Mouse (Mus musculus): ENCODE results near the gene Sgo1. TPM values are rescaled to one million over a fixed set of nuclear protein-coding genes. Genes with fewer than 3 reads are reported as not detected.

The Sgo1 gene
- polyA plus RNA-seq, 2 experiments: 14.1 to 35.9 TPM

GRCm38 (mm10) chr17:53694039-53694438 lies 4.9 kb upstream of the Sgo1 start:
- no peak for DNase-seq (ENCODE audit: low read depth in 3 of 3, low spot score in 3 of 3)
- H3K9ac ChIP-seq (replicated peaks): no peak overlapping the region
- no peak overlapping the region for H3K4me2 ChIP-seq (ENCODE audit: low read depth)
- ATAC-seq (ENCODE audit: insufficient read depth): no peak
- WGBS (ENCODE audit: insufficient replicate concordance): 64% methylated on average over 2 of the region's 2 CpGs
- H3K36me3 ChIP-seq (replicated peaks; ENCODE audit: control insufficient read depth, insufficient read depth, low read depth): no peaks in the 10 kb centered on the region
- no peaks in the 10 kb centered on the region for H3K9me3 ChIP-seq (ENCODE audit: control insufficient read depth, low read length)
- no peak overlapping the region for H3K4me3 ChIP-seq (ENCODE audit: insufficient read depth in 1 of 2, low read depth in 2 of 2, low read length in 2 of 2)
- TF ChIP-seq CTCF (IDR thresholded peaks at IDR 0.05; ENCODE audit: low read depth) (peak; percentile 27; the same call in 1 of the 2 replicates), EP300 (IDR thresholded peaks at IDR 0.05; ENCODE audit: low read depth) (no peak)
- no peak overlapping the region for H3K27ac ChIP-seq
- peaks cover 3% of the 10 kb centered on the region in 2 experiments; a peak in 2 of 4 replicates for H3K4me1 ChIP-seq (replicated peaks; ENCODE audit: control insufficient read depth in 2 of 2, insufficient read depth in 2 of 2, low read length in 1 of 2)
- no peaks in the 10 kb centered on the region for H3K27me3 ChIP-seq (ENCODE audit: control insufficient read depth, insufficient read depth, low read length)

DNA sequence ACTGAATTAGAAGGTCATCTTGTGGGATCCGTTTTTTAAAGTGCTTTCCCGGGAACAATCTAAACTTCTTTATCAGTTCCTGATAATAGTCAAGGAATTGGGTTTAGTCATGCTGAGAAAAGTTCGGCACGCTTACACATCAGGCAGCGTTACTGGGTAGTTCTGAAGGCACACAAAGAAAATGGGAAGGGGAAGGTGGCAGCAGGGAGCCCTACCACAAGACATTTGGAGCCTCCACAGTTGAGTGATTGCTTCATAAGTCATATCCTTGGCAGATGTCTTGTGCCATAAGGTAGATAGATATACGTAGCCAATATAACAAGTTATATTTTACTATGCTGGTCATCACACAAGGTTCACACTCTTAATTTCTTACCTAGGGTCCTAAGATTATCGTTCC lies 813 bp upstream of the Sgo1 start:
- ATAC-seq (ENCODE audit: insufficient read depth) (no peak), DNase-seq (ENCODE audit: low read depth in 3 of 3, low spot score in 3 of 3) (peak in 1 of 3 experiments; percentile 33)
- WGBS (ENCODE audit: insufficient replicate concordance): 11% methylated on average over 7 of the region's 7 CpGs
- no peak for TF ChIP-seq CTCF (IDR thresholded peaks at IDR 0.05; ENCODE audit: low read depth)
- TF ChIP-seq EP300 (IDR thresholded peaks at IDR 0.05; ENCODE audit: low read depth): no peak
- Histone ChIP-seq H3K4me2 (ENCODE audit: low read depth) (peak overlapping the region; percentile 81), H3K36me3 (replicated peaks; ENCODE audit: control insufficient read depth, insufficient read depth, low read depth) (peaks cover 20% of the 10 kb centered on the region), H3K9ac (replicated peaks) (peak overlapping the region; percentile 83), H3K27me3 (ENCODE audit: control insufficient read depth, insufficient read depth, low read length) (no peaks in the 10 kb centered on the region), H3K4me1 (replicated peaks; ENCODE audit: control insufficient read depth in 2 of 2, insufficient read depth in 2 of 2, low read length in 1 of 2) (peaks cover 8 to 9% of the 10 kb centered on the region in 2 experiments; a peak in 3 of 4 replicates), H3K27ac (peak overlapping the region; percentile 77), H3K9me3 (ENCODE audit: control insufficient read depth, low read length) (no peaks in the 10 kb centered on the region), H3K4me3 (ENCODE audit: insufficient read depth in 1 of 2, low read depth in 2 of 2, low read length in 2 of 2) (peak overlapping the region; percentile 78 to 87)

DNA sequence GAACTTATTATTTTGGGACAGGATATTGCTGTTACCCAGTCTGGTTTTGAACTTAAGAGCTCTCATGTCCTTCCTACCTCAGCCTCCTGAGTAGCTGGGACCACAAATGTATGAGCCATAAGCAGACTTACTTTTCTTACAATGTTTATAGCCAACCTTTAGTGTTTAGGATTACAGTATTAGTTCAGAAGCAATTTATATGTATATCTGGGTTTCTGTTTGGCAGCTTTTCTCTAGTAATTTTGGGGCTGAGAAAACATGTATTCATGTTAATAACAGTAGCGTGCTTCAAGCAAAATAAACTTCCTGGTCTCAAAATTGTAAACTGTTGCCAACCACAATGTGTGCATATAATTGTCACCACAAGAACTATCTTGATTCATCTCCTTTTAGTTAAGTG lies 812 bp downstream of the Sgo1 start:
- DNase-seq (ENCODE audit: low read depth in 3 of 3, low spot score in 3 of 3): no peak
- 2% methylated on average over 1 of the region's 1 CpGs for WGBS (ENCODE audit: insufficient replicate concordance)

DNA sequence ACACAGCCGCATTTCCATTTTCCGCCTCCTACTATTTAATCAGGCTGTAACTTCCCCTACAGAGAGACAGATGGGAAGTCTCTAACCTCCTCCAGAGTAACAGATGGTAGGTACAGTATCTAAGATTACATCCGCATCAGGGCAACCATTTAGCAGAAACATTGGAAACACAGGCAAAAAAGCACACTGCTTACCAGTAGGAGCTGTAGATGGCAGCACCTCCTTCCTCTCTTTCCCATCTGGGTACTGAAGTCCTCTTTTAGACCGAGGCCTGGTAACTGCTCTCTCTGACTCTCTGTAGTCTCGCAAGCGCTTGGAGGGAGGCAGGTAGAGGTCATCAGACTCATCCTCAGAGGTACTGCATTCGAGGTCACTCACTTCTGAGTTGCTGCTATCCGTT lies 10.4 kb downstream of the Sgo1 start:
- H3K27ac ChIP-seq: no peak overlapping the region
- TF ChIP-seq EP300 (IDR thresholded peaks at IDR 0.05; ENCODE audit: low read depth) (no peak), CTCF (IDR thresholded peaks at IDR 0.05; ENCODE audit: low read depth) (peak; percentile 38; the same call in 1 of the 2 replicates)
- H3K36me3 ChIP-seq (replicated peaks; ENCODE audit: control insufficient read depth, insufficient read depth, low read depth): peaks cover 79% of the 10 kb centered on the region
- H3K9ac ChIP-seq (replicated peaks): no peak overlapping the region
- H3K27me3 ChIP-seq (ENCODE audit: control insufficient read depth, insufficient read depth, low read length): no peaks in the 10 kb centered on the region
- ATAC-seq (ENCODE audit: insufficient read depth): peak; percentile 33; the same call in 1 of the 2 replicates
- no peak overlapping the region for H3K4me3 ChIP-seq (ENCODE audit: insufficient read depth in 1 of 2, low read depth in 2 of 2, low read length in 2 of 2)
- H3K9me3 ChIP-seq (ENCODE audit: control insufficient read depth, low read length): no peaks in the 10 kb centered on the region
- DNase-seq (ENCODE audit: low read depth in 3 of 3, low spot score in 3 of 3): no peak
- no peaks in the 10 kb centered on the region for H3K4me1 ChIP-seq (replicated peaks; ENCODE audit: control insufficient read depth in 2 of 2, insufficient read depth in 2 of 2, low read length in 1 of 2)
- H3K4me2 ChIP-seq (ENCODE audit: low read depth): no peak overlapping the region
- WGBS (ENCODE audit: insufficient replicate concordance): 81% methylated on average over 8 of the region's 8 CpGs

More for the DNA sequence above, 812 bp downstream of the Sgo1 start:
- H3K4me2 ChIP-seq (ENCODE audit: low read depth): peak overlapping the region; percentile 74
- no peak for TF ChIP-seq CTCF (IDR thresholded peaks at IDR 0.05; ENCODE audit: low read depth)
- no peak for TF ChIP-seq EP300 (IDR thresholded peaks at IDR 0.05; ENCODE audit: low read depth)
- H3K9me3 ChIP-seq (ENCODE audit: control insufficient read depth, low read length): no peaks in the 10 kb centered on the region
- H3K4me1 ChIP-seq (replicated peaks; ENCODE audit: control insufficient read depth in 2 of 2, insufficient read depth in 2 of 2, low read length in 1 of 2): peaks cover 8 to 9% of the 10 kb centered on the region in 2 experiments; a peak in 3 of 4 replicates
- H3K27me3 ChIP-seq (ENCODE audit: control insufficient read depth, insufficient read depth, low read length): no peaks in the 10 kb centered on the region
- peak overlapping the region; percentile 84 to 87 for H3K4me3 ChIP-seq (ENCODE audit: insufficient read depth in 1 of 2, low read depth in 2 of 2, low read length in 2 of 2)
- peak overlapping the region; percentile 83 for H3K27ac ChIP-seq
- H3K9ac ChIP-seq (replicated peaks): peak overlapping the region; percentile 93
- ATAC-seq (ENCODE audit: insufficient read depth): no peak
- peaks cover 36% of the 10 kb centered on the region for H3K36me3 ChIP-seq (replicated peaks; ENCODE audit: control insufficient read depth, insufficient read depth, low read depth)

GRCm38 (mm10) chr17:53670453-53670852 lies 18.7 kb downstream of the Sgo1 start:
- no peaks in the 10 kb centered on the region for H3K27me3 ChIP-seq (ENCODE audit: control insufficient read depth, insufficient read depth, low read length)
- DNase-seq (ENCODE audit: low read depth in 3 of 3, low spot score in 3 of 3) (no peak), ATAC-seq (ENCODE audit: insufficient read depth) (no peak)
- H3K27ac ChIP-seq: no peak overlapping the region
- 86% methylated on average over 8 of the region's 8 CpGs for WGBS (ENCODE audit: insufficient replicate concordance)
- H3K9ac ChIP-seq (replicated peaks): no peak overlapping the region
- no peaks in the 10 kb centered on the region for H3K4me1 ChIP-seq (replicated peaks; ENCODE audit: control insufficient read depth in 2 of 2, insufficient read depth in 2 of 2, low read length in 1 of 2)
- no peak overlapping the region for H3K4me3 ChIP-seq (ENCODE audit: insufficient read depth in 1 of 2, low read depth in 2 of 2, low read length in 2 of 2)
- peaks cover 62% of the 10 kb centered on the region for H3K36me3 ChIP-seq (replicated peaks; ENCODE audit: control insufficient read depth, insufficient read depth, low read depth)
- no peak overlapping the region for H3K4me2 ChIP-seq (ENCODE audit: low read depth)
- H3K9me3 ChIP-seq (ENCODE audit: control insufficient read depth, low read length): no peaks in the 10 kb centered on the region
- TF ChIP-seq CTCF (IDR thresholded peaks at IDR 0.05; ENCODE audit: low read depth) (no peak), EP300 (IDR thresholded peaks at IDR 0.05; ENCODE audit: low read depth) (no peak)
